Mouse (Mus musculus) stomach, embryonic 15.5 days (tissue): ENCODE results near the gene Itpkc. TPM values are rescaled to one million over a fixed set of nuclear protein-coding genes. Genes with fewer than 3 reads are reported as not detected.

Experiments
- ATAC-seq: fragments of 200-750 bp; cut with Nextera tagmentation; 2 replicates; pipeline ENCODE4 v1.8.0; 2017; ENCODE audit warnings: low read depth, moderate number of reproducible peaks, moderate TSS enrichment; ENCODE audit not compliant: insufficient read depth, low FRiP score
- H3K27ac ChIP-seq: fragments of 300-500 bp; sonication (generic); 2 replicates; pipeline ENCODE4 v1.5.1; 2015; ENCODE audit warnings: mild to moderate bottlenecking, inconsistent platforms
- H3K27me3 ChIP-seq: fragments of 300-500 bp; sonication (generic); replicated peaks from 2 replicates; pipeline ENCODE4 v1.6.1; 2015; ENCODE audit warnings: inconsistent platforms
- H3K36me3 ChIP-seq: fragments of 300-500 bp; sonication (generic); 2 replicates; pipeline ENCODE4 v1.6.1; 2015; ENCODE audit warnings: inconsistent platforms
- H3K4me1 ChIP-seq: fragments of 300-500 bp; sonication (generic); 2 replicates; pipeline ENCODE4 v1.6.1; 2015; ENCODE audit warnings: inconsistent platforms
- H3K4me2 ChIP-seq: fragments of 300-500 bp; sonication (generic); 2 replicates; pipeline ENCODE4 v1.6.1; 2015; ENCODE audit warnings: mild to moderate bottlenecking, inconsistent platforms
- H3K4me3 ChIP-seq: fragments of 300-500 bp; sonication (generic); replicated peaks from 2 replicates; pipeline ENCODE4 v1.5.1; 2015; ENCODE audit warnings: inconsistent platforms
- H3K9ac ChIP-seq: fragments of 300-500 bp; sonication (generic); 2 replicates; pipeline ENCODE4 v1.6.1; 2015; ENCODE audit warnings: inconsistent platforms
- H3K9me3 ChIP-seq: fragments of 300-500 bp; sonication (generic); 2 replicates; pipeline ENCODE4 v1.6.1; 2016; ENCODE audit warnings: inconsistent platforms
- WGBS: fragments of 180-500 bp; shearing (Covaris S2); methylation state at CpG from one replicate; pipeline ENCODE4 v1.1.7; 2015; 5-methylcytosine and 5-hydroxymethylcytosine counted together
- microRNA counts: library from miRNA; unstranded; fragments of <30 nt; microRNA quantifications from one replicate; lab custom pipeline; 2016
- microRNA-seq: library from miRNA; unstranded; fragments of <30 nt; microRNA quantifications from one replicate; pipeline ENCODE4, GENCODE M21; 2016
- polyA plus RNA-seq: library from polyadenylated mRNA; unstranded; fragments of >200 nt; fragmentation: Nextera tagmentation; extraction: Ambion mirVana; gene quantifications from 2 replicates; pipeline ENCODE4 v1.2.1, GENCODE M21; 2015

Gene Itpkc
- polyA plus RNA-seq, 1 experiment from 2014 or later, result 8.8 TPM

- Histone ChIP-seq H3K27me3 (no peaks in the 10 kb centered on the region), H3K4me3 (no peak overlapping the region), H3K9me3 (no peaks in the 10 kb centered on the region), H3K27ac (no peak overlapping the region), H3K9ac (no peak overlapping the region), H3K4me2 (no peak overlapping the region), H3K36me3 (peaks cover 38% of the 10 kb centered on the region), H3K4me1 (peaks cover 44% of the 10 kb centered on the region)
- 15% methylated on average over 8 of the region's 8 CpGs for WGBS
- ATAC-seq, result peak; percentile 88
These were observed 68.6 kb downstream of the Itpkc start for GRCm38 (mm10) chr7:27159882-27160281.

GRCm38 (mm10) chr7:27159256-27159655 is 69.2 kb downstream of the Itpkc start:
- Histone ChIP-seq H3K4me1 (peaks cover 38% of the 10 kb centered on the region), H3K4me3 (no peak overlapping the region), H3K36me3 (peaks cover 34% of the 10 kb centered on the region), H3K4me2 (no peak overlapping the region), H3K9ac (no peak overlapping the region), H3K27ac (no peak overlapping the region), H3K27me3 (no peaks in the 10 kb centered on the region), H3K9me3 (no peaks in the 10 kb centered on the region)
- ATAC-seq, result no peak
- WGBS, result 91% methylated on average over 6 of the region's 6 CpGs

GRCm38 (mm10) chr7:27158171-27158570 is 70.3 kb downstream of the Itpkc start:
- Histone ChIP-seq H3K36me3 (peaks cover 25% of the 10 kb centered on the region), H3K27ac (no peak overlapping the region), H3K4me2 (no peak overlapping the region), H3K4me3 (no peak overlapping the region), H3K9ac (no peak overlapping the region), H3K9me3 (no peaks in the 10 kb centered on the region), H3K4me1 (peaks cover 31% of the 10 kb centered on the region), H3K27me3 (no peaks in the 10 kb centered on the region)
- no peak for ATAC-seq
- 94% methylated on average over 9 of the region's 9 CpGs for WGBS

MicroRNA genes within 50 kb of the gene (microRNA counts, 519-probe panel; counts per million panel counts)
- microRNA mmu-miR-1191 (lab: Ali Mortazavi, UCI), result not detected

Small RNAs within 50 kb of the gene (microRNA-seq; reads per million reads assigned to microRNA genes)
- gene Mir1191 (5.8 reads per million, percentile 20 among the genes with 10 or more reads in this experiment), gene Mir3101 (0.97 reads per million)

Other genes starting within 250 kb of the Itpkc start
- 0.18 TPM in 1 of 2 replicates, not detected in the other for gene Cyp2a12, start 199.6 kb downstream of the Itpkc start, polyA plus RNA-seq
- 57.7 and 91.6 TPM in 2 replicates for gene Cyp2f2, start 108.8 kb downstream of the Itpkc start, polyA plus RNA-seq
- gene Cyp2t4, start 74.9 kb downstream of the Itpkc start, polyA plus RNA-seq, result not detected in 2 replicates
- gene Egln2, start 61.9 kb downstream of the Itpkc start, polyA plus RNA-seq, result 68.9 and 73.7 TPM in 2 replicates
- 63.5 and 65.3 TPM in 2 replicates for gene Rab4b, start 49.8 kb downstream of the Itpkc start, polyA plus RNA-seq
- 0.59 TPM in 1 of 2 replicates, not detected in the other for gene Gm21983, start 47.6 kb downstream of the Itpkc start, polyA plus RNA-seq
- gene Mia, start 47.5 kb downstream of the Itpkc start, polyA plus RNA-seq, result 12.3 and 21.2 TPM in 2 replicates
- gene BC024978, start 32.9 kb downstream of the Itpkc start, polyA plus RNA-seq, result 3.1 and 3.9 TPM in 2 replicates
- 219 and 224 TPM in 2 replicates for gene Snrpa, start 32.4 kb downstream of the Itpkc start, polyA plus RNA-seq
- 21.2 and 26.2 TPM in 2 replicates for gene Coq8b, start 4.4 kb upstream of the Itpkc start, polyA plus RNA-seq
- gene Numbl, start 29.8 kb upstream of the Itpkc start, polyA plus RNA-seq, result 22.7 and 23.4 TPM in 2 replicates
- gene Ltbp4, start 109.0 kb upstream of the Itpkc start, polyA plus RNA-seq, result 154 and 161 TPM in 2 replicates
- gene Shkbp1, start 127.4 kb upstream of the Itpkc start, polyA plus RNA-seq, result 38.8 and 43.7 TPM in 2 replicates
- 0.62 and 1.7 TPM in 2 replicates for gene Gm20479, start 128.8 kb upstream of the Itpkc start, polyA plus RNA-seq
- 0.45 and 0.58 TPM in 2 replicates for gene Sptbn4, start 219.0 kb upstream of the Itpkc start, polyA plus RNA-seq
- 86.6 and 133 TPM in 2 replicates for gene Blvrb, start 219.3 kb upstream of the Itpkc start, polyA plus RNA-seq
- gene Sertad3, start 245.1 kb upstream of the Itpkc start, polyA plus RNA-seq, result 29.3 and 35.1 TPM in 2 replicates